Mouse (Mus musculus) lung, adult 2 months (tissue): ENCODE results near the gene Arhgap27.

Experiments
- CTCF ChIP-seq: fragments of 200-500 bp; IDR thresholded peaks from 2 replicates; pipeline ENCODE4 v1.5.1; 2011; ENCODE audit warnings: mild to moderate bottlenecking, low read length, control low read depth; ENCODE audit not compliant: insufficient read depth
- POLR2A ChIP-seq: fragments of 200-500 bp; IDR thresholded peaks from 2 replicates; pipeline ENCODE4 v1.6.1; 2011; ENCODE audit warnings: low read depth, mild to moderate bottlenecking, control low read depth, low read length, borderline replicate concordance; ENCODE audit errors: extremely low read depth

DNA sequence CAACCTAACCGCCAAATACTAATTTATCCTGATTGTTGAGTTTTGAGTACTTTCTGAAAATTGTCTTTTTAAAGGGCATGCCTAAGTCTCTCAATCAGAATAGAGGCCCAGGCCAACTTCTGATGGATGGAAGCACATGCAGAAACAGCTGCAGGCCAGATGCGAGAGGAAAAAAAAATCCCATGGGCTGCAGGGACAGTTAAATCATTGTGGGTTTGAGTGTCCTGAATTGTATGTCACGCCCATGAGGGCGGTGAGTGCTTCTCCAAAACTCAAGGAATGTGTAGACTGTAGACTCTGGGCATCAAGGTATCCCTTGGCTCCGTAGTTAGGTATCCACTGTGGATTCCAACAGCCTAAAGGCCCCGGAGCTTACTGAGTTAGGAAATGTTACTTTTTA, 69.4 kb downstream of the Arhgap27 start:
- TF ChIP-seq CTCF (no peak), POLR2A (no peak)
